Mouse (Mus musculus) cortical plate, adult 2 months (tissue): ENCODE data around the gene Caskin2. TPM values are rescaled to one million over a fixed set of nuclear protein-coding genes. Genes with fewer than 3 reads are reported as not detected.
"Not testable (repeated sequence)": the region's sequence is repeated elsewhere in the genome, so short reads cannot be mapped to it uniquely, and the experiment has no call there.

Experiments
- H3K27ac ChIP-seq: fragments of 200-500 bp; 2 replicates; pipeline ENCODE4 v1.5.1; 2012; ENCODE audit warnings: low read length, control low read depth, inconsistent platforms; ENCODE audit not compliant: insufficient read depth
- H3K4me1 ChIP-seq: fragments of 200-500 bp; 2 replicates; pipeline ENCODE4 v1.6.1; 2011; ENCODE audit warnings: low read length; ENCODE audit not compliant: control insufficient read depth, insufficient read depth
- H3K4me3 ChIP-seq: fragments of 200-500 bp; 2 replicates; pipeline ENCODE4 v1.5.1; 2011; ENCODE audit warnings: mild to moderate bottlenecking, low read length, control low read depth; ENCODE audit not compliant: insufficient read depth
- CTCF ChIP-seq: fragments of 200-500 bp; IDR thresholded peaks from 2 replicates; pipeline ENCODE4 v1.5.1; 2011; ENCODE audit warnings: mild to moderate bottlenecking, control low read depth, low read length; ENCODE audit not compliant: insufficient read depth; ENCODE audit errors: extremely low read depth
- POLR2A ChIP-seq: fragments of 200-500 bp; IDR thresholded peaks from 2 replicates; pipeline ENCODE4 v1.6.1; 2011; ENCODE audit warnings: mild to moderate bottlenecking, low read length, control low read depth; ENCODE audit not compliant: insufficient read depth; ENCODE audit errors: extremely low read depth
- polyA plus RNA-seq: library from polyadenylated mRNA; depleted of rRNA; stranded (reverse); fragments of >200 nt; gene quantifications from 2 replicates; pipeline ENCODE4 v1.2.3, GENCODE M21; 2012; rRNA removed

Gene Caskin2
- 22.1 and 24.1 TPM in 2 replicates for polyA plus RNA-seq

DNA sequence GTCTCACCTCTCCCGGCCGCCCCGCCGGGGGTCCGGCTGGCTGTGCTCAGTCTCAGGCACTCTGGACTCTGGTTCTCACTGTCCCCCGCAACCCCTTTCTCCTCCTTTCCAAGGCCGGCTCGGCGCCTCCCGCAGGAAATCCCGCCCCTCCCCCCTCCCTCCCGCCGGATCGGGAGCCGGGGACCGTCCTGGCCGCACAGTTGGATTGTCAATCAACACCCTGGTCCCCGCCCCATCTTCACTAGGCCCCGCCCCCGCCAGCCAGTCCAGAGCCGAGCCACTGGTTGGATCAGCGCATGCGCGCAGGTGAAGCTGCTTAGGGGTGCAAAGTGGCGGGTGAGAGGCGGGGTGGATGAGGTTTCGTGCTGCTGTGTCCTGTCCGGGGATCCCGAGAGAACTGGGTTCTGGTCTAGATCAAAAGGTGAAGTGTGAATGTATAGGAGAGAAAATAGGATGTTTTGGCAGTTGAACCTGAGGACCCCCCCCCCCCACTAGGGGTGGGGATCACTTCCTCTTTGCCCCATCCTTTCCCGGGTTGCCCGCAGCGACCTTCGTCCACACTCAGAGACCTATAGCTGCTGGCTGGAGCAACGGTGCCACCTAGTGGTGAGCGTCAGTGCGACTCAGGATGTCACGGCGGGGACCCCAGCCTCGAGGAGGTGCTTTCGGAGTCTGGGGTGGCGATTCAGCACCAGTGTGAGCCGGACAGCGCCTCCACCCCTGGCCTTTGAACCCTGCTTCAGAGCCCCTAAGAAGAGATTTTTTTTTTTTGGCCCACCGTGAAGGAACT lies at the start of gene Caskin2:
Caskin2 (minus strand) TSS at position 133 of the 790 bp plus-strand sequence.
- H3K4me1 ChIP-seq, result peaks cover 4% of the 10 kb centered on the region; the same call in 1 of the 2 replicates
- TF ChIP-seq POLR2A (peak; percentile 54; the same call in 1 of the 2 replicates), CTCF (peak; percentile 88)

DNA sequence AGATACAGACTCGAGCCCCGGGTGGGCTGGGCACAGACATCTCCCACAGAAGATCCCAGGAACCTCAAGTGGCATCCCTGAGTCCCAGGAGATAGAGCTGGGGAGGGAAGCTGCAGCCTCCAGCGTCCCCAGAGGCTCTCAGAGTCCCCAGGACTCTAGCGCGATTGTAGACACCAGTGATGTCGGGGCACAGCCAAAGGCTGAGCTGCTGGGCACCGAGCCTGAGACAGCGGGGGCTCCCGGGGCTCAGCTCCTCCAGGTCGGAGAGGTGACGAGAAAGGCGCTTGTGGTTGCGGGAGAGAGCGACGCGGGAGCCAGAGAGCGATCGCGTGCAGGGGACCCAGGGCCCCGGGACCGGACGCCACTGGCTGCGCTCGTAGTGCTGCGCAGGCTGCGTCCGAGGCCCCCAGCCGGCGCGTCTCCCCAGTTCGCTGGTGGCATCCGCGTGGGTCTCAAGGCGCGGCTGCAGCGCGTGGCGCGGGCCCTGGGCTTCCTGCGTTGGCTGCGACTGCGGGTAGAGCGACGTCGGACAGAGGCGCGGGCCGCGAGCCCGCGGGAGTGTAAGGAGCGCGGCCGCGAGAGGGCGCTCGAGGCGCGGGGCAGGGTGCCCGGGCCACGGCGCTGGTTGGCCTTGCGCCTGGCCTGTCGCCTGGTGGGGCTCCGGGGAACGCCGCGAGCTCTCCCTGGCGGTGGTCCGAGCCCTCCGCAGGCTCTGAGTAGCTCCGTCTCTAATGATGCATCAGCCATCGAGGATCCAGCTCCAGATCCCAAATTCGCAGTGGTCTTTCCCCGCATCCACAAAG lies 45.9 kb upstream of the Caskin2 start:
- TF ChIP-seq POLR2A, result no peak
- peak; percentile 33; the same call in 1 of the 2 replicates for TF ChIP-seq CTCF
- H3K4me3 ChIP-seq, result no peak overlapping the region
- no peak overlapping the region for H3K27ac ChIP-seq
- H3K4me1 ChIP-seq, result no peaks in the 10 kb centered on the region

More for the DNA sequence above, at the start of gene Caskin2:
- peak within 1 kb of the TSS; percentile 52 for H3K4me3 ChIP-seq
- peak within 1 kb of the TSS; percentile 85 for H3K27ac ChIP-seq

- Histone ChIP-seq H3K27ac (no peak within 1 kb of the TSS), H3K4me1 (no peaks in the 10 kb centered on the region), H3K4me3 (no peak within 1 kb of the TSS)
- TF ChIP-seq POLR2A (no peak), CTCF (no peak)
Measured at GRCm38 (mm10) chr11:115858354-115858753, 44.9 kb upstream of the Caskin2 start, which contains the start of gene Myo15b. Gene Myo15b (plus strand): TSS chr11:115858406.

DNA sequence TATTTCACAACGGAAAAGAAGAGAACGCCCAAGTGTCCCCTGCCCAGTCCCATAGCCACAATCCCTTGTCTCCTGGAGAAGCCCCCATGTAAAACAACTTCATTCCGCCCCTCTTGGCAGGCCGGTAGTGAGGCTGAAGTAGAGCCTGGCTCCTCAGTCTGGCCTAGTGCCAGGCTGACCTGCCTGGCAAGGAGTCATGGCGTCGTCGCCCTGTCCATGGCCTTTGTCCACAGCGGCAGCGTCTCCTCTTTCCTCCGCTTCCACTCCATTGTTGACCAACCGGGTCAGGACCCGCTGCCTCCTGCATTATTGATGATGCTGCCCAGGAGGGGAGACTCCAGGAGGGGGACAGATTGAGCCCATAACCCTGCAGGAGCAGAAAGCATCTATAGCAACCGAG lies 44.5 kb upstream of the Caskin2 start:
- TF ChIP-seq CTCF (no peak), POLR2A (no peak)
- H3K4me1 ChIP-seq, result no peaks in the 10 kb centered on the region
- H3K27ac ChIP-seq, result no peak overlapping the region

GRCm38 (mm10) chr11:115857146-115857545 lies 43.7 kb upstream of the Caskin2 start:
- not testable (repeated sequence) for H3K4me3 ChIP-seq, H3K4me1 ChIP-seq, H3K27ac ChIP-seq

More for the DNA sequence above, 44.5 kb upstream of the Caskin2 start:
- no peak overlapping the region for H3K4me3 ChIP-seq

DNA sequence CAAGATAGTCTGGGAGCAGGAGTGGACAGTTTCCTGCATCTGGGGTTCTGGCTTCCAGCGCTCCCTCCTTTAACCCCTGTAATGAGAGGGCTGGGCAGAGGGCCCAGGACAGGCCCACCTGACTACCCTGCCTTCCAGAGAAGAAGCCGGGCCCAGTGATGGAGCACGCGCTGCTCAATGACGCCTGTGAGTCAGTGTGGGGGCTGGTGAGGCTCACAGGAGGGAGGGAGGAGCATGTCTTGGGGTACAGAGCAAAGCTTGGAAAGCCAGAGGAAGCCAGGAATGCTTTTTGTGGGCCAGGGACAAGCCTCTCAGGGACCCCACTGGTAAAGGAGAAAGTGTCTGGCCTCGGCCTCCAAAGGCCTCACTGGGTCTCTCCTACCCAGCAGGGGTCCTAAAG lies 41.2 kb upstream of the Caskin2 start:
- no peak overlapping the region for H3K27ac ChIP-seq
- TF ChIP-seq POLR2A (no peak), CTCF (no peak)
- H3K4me3 ChIP-seq, result no peak overlapping the region
- H3K4me1 ChIP-seq, result no peaks in the 10 kb centered on the region

DNA sequence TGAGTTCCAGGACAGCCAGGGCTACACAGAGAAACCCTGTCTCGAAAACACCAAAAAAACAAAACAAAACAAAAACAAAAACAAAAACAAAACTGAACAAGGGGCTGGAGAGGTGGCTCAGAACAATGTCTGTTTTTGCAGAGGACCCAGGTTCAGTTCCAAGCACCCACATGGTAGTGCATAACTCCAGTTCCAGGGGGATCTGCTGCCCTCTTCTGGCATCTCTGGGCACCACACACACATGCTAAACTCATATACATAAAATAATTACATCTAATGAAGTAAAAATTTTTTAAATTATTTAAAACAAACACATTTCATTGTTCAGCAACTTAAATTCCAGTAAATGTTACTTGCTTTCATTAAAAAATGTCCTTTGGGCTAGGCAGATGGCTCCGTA lies 32.4 kb upstream of the Caskin2 start:
- TF ChIP-seq CTCF (no peak), POLR2A (no peak)
- Histone ChIP-seq H3K4me3 (no peak overlapping the region), H3K4me1 (no peaks in the 10 kb centered on the region), H3K27ac (no peak overlapping the region)

DNA sequence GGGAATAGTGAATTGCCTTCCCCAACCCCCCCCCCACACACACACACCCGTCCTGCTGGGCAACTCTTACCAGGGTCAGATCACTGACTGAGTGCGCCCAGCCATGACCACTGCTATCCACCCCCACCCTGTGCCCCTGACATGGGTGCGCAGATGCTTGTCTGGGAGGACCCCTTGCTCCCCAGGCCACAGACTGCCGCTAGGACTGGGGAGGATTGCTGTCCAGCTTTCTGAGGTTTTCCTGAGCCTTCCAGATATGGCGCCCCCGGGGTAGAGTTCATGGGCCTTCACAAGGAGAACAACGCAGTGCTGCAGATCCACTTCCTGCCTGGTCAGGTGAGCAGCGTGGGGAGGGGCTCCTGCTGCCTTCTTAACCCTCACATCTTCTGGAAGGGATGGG lies 30.8 kb upstream of the Caskin2 start:
- Histone ChIP-seq H3K4me1 (no peaks in the 10 kb centered on the region), H3K4me3 (no peak overlapping the region), H3K27ac (no peak overlapping the region)
- TF ChIP-seq CTCF, result no peak
- no peak for TF ChIP-seq POLR2A

GRCm38 (mm10) chr11:115843891-115844239 lies 30.4 kb upstream of the Caskin2 start:
- H3K4me1 ChIP-seq, result no peaks in the 10 kb centered on the region
- no peak overlapping the region for H3K27ac ChIP-seq
- TF ChIP-seq CTCF, result no peak
- TF ChIP-seq POLR2A, result no peak
- no peak overlapping the region for H3K4me3 ChIP-seq
